Mouse (Mus musculus) forebrain, postnatal 0 days (tissue): ENCODE results near the gene Gm10309. TPM values are rescaled to one million over a fixed set of nuclear protein-coding genes. Genes with fewer than 3 reads are reported as not detected.

ENCODE experiments used
- ATAC-seq: fragments of 200-750 bp; cut with Nextera tagmentation; 2 replicates; pipeline ENCODE4 v1.8.0; 2017; ENCODE audit warnings: mild to moderate bottlenecking, moderate library complexity
- DNase-seq: peaks from one replicate; pipeline ENCODE4 v3.0.0-alpha.2; 2015
- H3K27ac ChIP-seq: fragments of 300-500 bp; sonication (generic); 2 replicates; pipeline ENCODE4 v1.5.1; 2014; ENCODE audit warnings: low read depth, mild to moderate bottlenecking, antibody characterized with exemption, low read length, moderate library complexity, mixed read lengths
- H3K27me3 ChIP-seq: fragments of 300-500 bp; sonication (generic); 2 replicates; pipeline ENCODE4 v1.6.1; 2014; ENCODE audit warnings: mild to moderate bottlenecking, low read length, mixed read lengths; ENCODE audit not compliant: insufficient read depth
- H3K36me3 ChIP-seq: fragments of 300-500 bp; sonication (generic); 2 replicates; pipeline ENCODE4 v1.6.1; 2014; ENCODE audit warnings: mild to moderate bottlenecking, moderate library complexity; ENCODE audit not compliant: insufficient read depth
- H3K4me1 ChIP-seq: fragments of 300-500 bp; sonication (generic); 2 replicates; pipeline ENCODE4 v1.6.1; 2014; ENCODE audit warnings: antibody characterized with exemption; ENCODE audit not compliant: insufficient read depth
- H3K4me2 ChIP-seq: fragments of 300-500 bp; sonication (generic); 2 replicates; pipeline ENCODE4 v1.6.1; 2014; ENCODE audit warnings: low read depth, mild to moderate bottlenecking, moderate library complexity
- H3K4me3 ChIP-seq: fragments of 300-500 bp; sonication (generic); 2 replicates; pipeline ENCODE4 v1.5.1; 2014; ENCODE audit warnings: low read depth, low read length, mixed read lengths
- H3K9ac ChIP-seq: fragments of 300-500 bp; sonication (generic); 2 replicates; pipeline ENCODE4 v1.6.1; 2014; ENCODE audit warnings: mild to moderate bottlenecking
- H3K9me3 ChIP-seq: fragments of 300-500 bp; sonication (generic); 2 replicates; pipeline ENCODE4 v1.6.1; 2016; ENCODE audit warnings: low read length
- CTCF ChIP-seq: sonication (generic); IDR thresholded peaks from 2 replicates; pipeline ENCODE4 v1.5.1; 2016; ENCODE audit warnings: antibody characterized with exemption, control low read depth, low read depth
- WGBS: fragments of 180-500 bp; shearing (Covaris S2); extraction: QIAGEN DNeasy Blood & Tissue Kit; methylation state at CpG from one replicate; pipeline ENCODE4 v1.1.7; 2014; 5-methylcytosine and 5-hydroxymethylcytosine counted together
- polyA plus RNA-seq: library from polyadenylated mRNA; unstranded; fragments of >200 nt; fragmentation: Nextera tagmentation; extraction: Ambion mirVana; gene quantifications from 2 replicates; pipeline ENCODE4 v1.2.1, GENCODE M21; 2015
- total RNA-seq: library from RNA; depleted of rRNA; stranded (reverse); fragments of >200 nt; gene quantifications from 2 replicates; pipeline ENCODE4 v1.2.3, GENCODE M21; 2014

The Gm10309 gene
- total and polyA plus RNA-seq, 2 experiments from 2014 or later = 0.22 TPM; not detected in 1

- no peak overlapping the region for H3K9ac ChIP-seq
- no peak for DNase-seq
- no peak overlapping the region for H3K4me3 ChIP-seq
- H3K4me1 ChIP-seq = no peaks in the 10 kb centered on the region
- WGBS = 89% methylated on average over 7 of the region's 7 CpGs
- no peak for ATAC-seq
- H3K4me2 ChIP-seq = no peak overlapping the region
- no peaks in the 10 kb centered on the region for H3K27me3 ChIP-seq
- no peaks in the 10 kb centered on the region for H3K9me3 ChIP-seq
- H3K27ac ChIP-seq = no peak overlapping the region
- no peak for TF ChIP-seq CTCF
- H3K36me3 ChIP-seq = no peaks in the 10 kb centered on the region
Measured at GRCm38 (mm10) chr17:86526016-86526415, 21.0 kb upstream of the Gm10309 start.

GRCm38 (mm10) chr17:86525075-86525474 is 20.0 kb upstream of the Gm10309 start:
- no peaks in the 10 kb centered on the region for H3K4me1 ChIP-seq
- no peak overlapping the region for H3K9ac ChIP-seq
- no peaks in the 10 kb centered on the region for H3K36me3 ChIP-seq
- no peak for ATAC-seq
- H3K4me2 ChIP-seq = no peak overlapping the region
- no peaks in the 10 kb centered on the region for H3K27me3 ChIP-seq
- DNase-seq = no peak
- H3K27ac ChIP-seq = no peak overlapping the region
- H3K9me3 ChIP-seq = no peaks in the 10 kb centered on the region
- TF ChIP-seq CTCF = no peak
- WGBS = 95% methylated on average over 2 of the region's 2 CpGs
- H3K4me3 ChIP-seq = no peak overlapping the region

DNA sequence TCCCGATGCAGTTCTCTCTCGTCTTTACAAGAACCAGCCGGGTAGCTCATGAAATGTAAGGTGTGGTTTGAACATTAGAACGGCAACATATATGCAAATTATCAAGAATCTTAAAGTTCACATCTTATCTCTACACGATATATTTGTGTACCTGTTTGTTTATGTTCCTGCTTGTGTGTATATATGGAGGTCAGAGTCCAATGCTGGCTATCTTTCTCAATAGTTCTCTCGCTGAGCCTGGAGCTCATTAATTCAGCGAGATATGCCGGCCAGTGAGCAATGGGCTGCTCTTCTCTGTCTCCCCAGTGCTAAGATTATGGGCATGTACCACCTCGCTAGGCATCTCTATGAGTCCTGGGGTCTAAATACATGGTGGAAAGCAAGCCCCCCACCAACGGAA is 18.8 kb upstream of the Gm10309 start:
- H3K4me2 ChIP-seq = no peak overlapping the region
- no peak for DNase-seq
- no peak overlapping the region for H3K27ac ChIP-seq
- no peak overlapping the region for H3K9ac ChIP-seq
- no peaks in the 10 kb centered on the region for H3K4me1 ChIP-seq
- H3K36me3 ChIP-seq = no peaks in the 10 kb centered on the region
- H3K27me3 ChIP-seq = no peaks in the 10 kb centered on the region
- H3K9me3 ChIP-seq = no peaks in the 10 kb centered on the region
- H3K4me3 ChIP-seq = no peak overlapping the region
- ATAC-seq = no peak
- TF ChIP-seq CTCF = no peak
- WGBS = 95% methylated on average over 10 of the region's 10 CpGs

GRCm38 (mm10) chr17:86523374-86523773 is 18.3 kb upstream of the Gm10309 start:
- no peaks in the 10 kb centered on the region for H3K27me3 ChIP-seq
- no peak overlapping the region for H3K9ac ChIP-seq
- no peaks in the 10 kb centered on the region for H3K4me1 ChIP-seq
- no peak overlapping the region for H3K4me2 ChIP-seq
- no peak for ATAC-seq
- no peak for TF ChIP-seq CTCF
- H3K36me3 ChIP-seq = no peaks in the 10 kb centered on the region
- no peaks in the 10 kb centered on the region for H3K9me3 ChIP-seq
- WGBS = 81% methylated on average over 3 of the region's 3 CpGs
- H3K4me3 ChIP-seq = no peak overlapping the region
- no peak overlapping the region for H3K27ac ChIP-seq
- DNase-seq = no peak

- Histone ChIP-seq H3K9ac (no peak overlapping the region), H3K4me3 (no peak overlapping the region), H3K4me1 (no peaks in the 10 kb centered on the region), H3K36me3 (no peaks in the 10 kb centered on the region), H3K27ac (no peak overlapping the region), H3K4me2 (no peak overlapping the region), H3K27me3 (no peaks in the 10 kb centered on the region), H3K9me3 (no peaks in the 10 kb centered on the region)
- no peak for ATAC-seq
- WGBS = 93% methylated on average over 5 of the region's 5 CpGs
- no peak for DNase-seq
- no peak for TF ChIP-seq CTCF
Measured at GRCm38 (mm10) chr17:86522649-86523048, 17.6 kb upstream of the Gm10309 start.

GRCm38 (mm10) chr17:86521252-86521651 is 16.2 kb upstream of the Gm10309 start:
- Histone ChIP-seq H3K36me3 (peaks cover 6% of the 10 kb centered on the region; the same call in 1 of the 2 replicates), H3K27ac (no peak overlapping the region), H3K9ac (no peak overlapping the region), H3K4me1 (no peaks in the 10 kb centered on the region), H3K4me3 (no peak overlapping the region), H3K9me3 (no peaks in the 10 kb centered on the region), H3K4me2 (no peak overlapping the region), H3K27me3 (no peaks in the 10 kb centered on the region)
- no peak for TF ChIP-seq CTCF
- WGBS = 83% methylated on average over 11 of the region's 11 CpGs
- no peak for ATAC-seq
- no peak for DNase-seq

DNA sequence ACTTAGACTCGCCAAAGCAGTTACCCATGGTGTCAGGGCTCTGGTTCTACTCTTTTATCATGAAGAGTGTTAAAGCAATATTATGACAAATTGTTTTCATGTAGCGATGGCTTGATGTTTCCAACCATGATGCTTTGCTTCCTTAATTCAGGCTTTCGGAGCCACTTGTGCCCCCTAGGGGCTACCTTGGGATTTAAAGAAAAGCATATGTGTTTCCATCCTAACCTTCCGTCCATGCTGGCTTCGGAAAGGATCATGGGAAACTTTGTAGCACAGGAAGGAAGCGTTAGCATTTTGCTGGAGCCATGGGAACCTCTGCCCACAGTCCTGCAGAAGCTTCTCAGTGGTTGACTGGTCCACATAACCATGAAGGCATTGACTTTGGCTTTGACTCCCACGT is 13.6 kb upstream of the Gm10309 start:
- ATAC-seq (no peak), DNase-seq (no peak)
- Histone ChIP-seq H3K27ac (no peak overlapping the region), H3K36me3 (peaks cover 12% of the 10 kb centered on the region; the same call in 1 of the 2 replicates), H3K4me2 (no peak overlapping the region), H3K9me3 (no peaks in the 10 kb centered on the region), H3K27me3 (no peaks in the 10 kb centered on the region), H3K4me1 (no peaks in the 10 kb centered on the region), H3K4me3 (no peak overlapping the region), H3K9ac (no peak overlapping the region)
- WGBS = 86% methylated on average over 7 of the region's 7 CpGs
- no peak for TF ChIP-seq CTCF

DNA sequence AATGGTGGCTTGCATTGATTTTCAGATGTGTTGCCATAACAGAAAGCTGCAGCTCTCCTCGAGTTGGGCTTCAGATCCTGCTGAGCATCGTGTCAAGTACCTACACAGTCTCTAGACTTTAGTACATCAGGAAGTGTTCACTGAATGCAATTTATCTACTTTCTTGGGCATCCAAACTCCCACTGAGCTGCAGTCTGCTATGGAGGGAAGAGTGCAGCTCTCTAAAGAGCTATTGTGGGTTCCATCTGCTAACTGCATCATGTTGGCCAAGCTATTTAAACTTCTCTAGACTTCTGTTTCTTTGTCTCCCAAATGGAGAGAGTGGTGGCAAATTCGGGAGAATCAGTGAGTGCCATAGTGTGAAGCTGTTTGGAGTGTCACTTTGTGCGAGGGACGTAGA is 11.6 kb upstream of the Gm10309 start:
- no peak overlapping the region for H3K27ac ChIP-seq
- no peak for ATAC-seq
- DNase-seq = no peak
- H3K27me3 ChIP-seq = no peaks in the 10 kb centered on the region
- H3K4me1 ChIP-seq = no peaks in the 10 kb centered on the region
- 81% methylated on average over 5 of the region's 5 CpGs for WGBS
- H3K4me2 ChIP-seq = no peak overlapping the region
- TF ChIP-seq CTCF = no peak
- H3K9ac ChIP-seq = no peak overlapping the region
- no peak overlapping the region for H3K4me3 ChIP-seq
- H3K9me3 ChIP-seq = no peaks in the 10 kb centered on the region
- peaks cover 12% of the 10 kb centered on the region; the same call in 1 of the 2 replicates for H3K36me3 ChIP-seq
